Mouse (Mus musculus) ES-E14 (cell line): ENCODE data around the gene Cbr4. TPM values are rescaled to one million over a fixed set of nuclear protein-coding genes. Genes with fewer than 3 reads are reported as not detected.

ENCODE experiments used
- DNase-seq: peaks from one replicate; pipeline ENCODE4 v3.0.0-alpha.2; 2013; ENCODE audit warnings: low read depth, low spot score
- H3K27ac ChIP-seq: 2 replicates; pipeline ENCODE4 v1.5.1; 2012; ENCODE audit warnings: low read depth, mild to moderate bottlenecking, low read length, moderate library complexity, mixed read lengths; ENCODE audit not compliant: poor library complexity, insufficient read depth, severe bottlenecking
- H3K36me3 ChIP-seq: 2 replicates; pipeline ENCODE4 v1.6.1; 2012; ENCODE audit warnings: mild to moderate bottlenecking, low read length, moderate library complexity, mixed read lengths; ENCODE audit not compliant: control insufficient read depth, poor library complexity, insufficient read depth, severe bottlenecking
- H3K4me1 ChIP-seq, 2 experiments: fragments of 150-350 bp in 1 of 2; sonication (generic) in 1 of 2; 2 replicates each; pipeline ENCODE4 v1.6.1; 2012; ENCODE audit warnings: low read length in 2 of 2, mild to moderate bottlenecking in 1 of 2, mixed read lengths in 1 of 2; ENCODE audit not compliant: control insufficient read depth in 2 of 2, insufficient read depth in 2 of 2, poor library complexity in 1 of 2
- H3K4me3 ChIP-seq, 2 experiments: fragments of 150-350 bp in 1 of 2; sonication (generic) in 1 of 2; 2 replicates each; pipeline ENCODE4 v1.5.1; 2012; ENCODE audit warnings: low read length in 2 of 2, low read depth in 1 of 2, mild to moderate bottlenecking in 1 of 2, mixed read lengths in 1 of 2; ENCODE audit not compliant: insufficient read depth in 1 of 2, poor library complexity in 1 of 2, severe bottlenecking in 1 of 2
- H3K9ac ChIP-seq: 2 replicates; pipeline ENCODE4 v1.6.1; 2012; ENCODE audit warnings: low read depth, mild to moderate bottlenecking, low read length, mixed read lengths; ENCODE audit not compliant: poor library complexity, insufficient read depth, severe bottlenecking
- H3K9me3 ChIP-seq: fragments of 150-350 bp; sonication (generic); 2 replicates; pipeline ENCODE4 v1.6.1; 2012; ENCODE audit warnings: low read depth, mild to moderate bottlenecking, low read length; ENCODE audit not compliant: control insufficient read depth, insufficient read depth
- CHD2 ChIP-seq: IDR thresholded peaks from 2 replicates; pipeline ENCODE4 v1.6.1; 2014; ENCODE audit warnings: mild to moderate bottlenecking, low read depth, low read length, inconsistent platforms
- HCFC1 ChIP-seq: IDR thresholded peaks from 2 replicates; pipeline ENCODE4 v1.6.1; 2012; ENCODE audit warnings: low read length, inconsistent platforms, borderline replicate concordance; ENCODE audit not compliant: insufficient read depth
- MAFK ChIP-seq: IDR thresholded peaks from 2 replicates; pipeline ENCODE4 v1.6.1; 2014; ENCODE audit warnings: mild to moderate bottlenecking, low read depth, low read length, inconsistent platforms; ENCODE audit not compliant: insufficient read depth
- ZC3H11A ChIP-seq: IDR thresholded peaks from 2 replicates; pipeline ENCODE4 v1.6.1; 2012; ENCODE audit warnings: low read depth, mild to moderate bottlenecking, inconsistent platforms, low read length, borderline replicate concordance
- ZNF384 ChIP-seq: IDR thresholded peaks from 2 replicates; pipeline ENCODE4 v1.6.1; 2012; ENCODE audit warnings: low read depth, low read length, inconsistent platforms
- in situ Hi-C, 2 experiments: fragments of 600-800 bp; cut with MboI; formaldehyde crosslinking; loops; one replicate each; pipeline ENCODE4 v1.15.1; 2025; ENCODE audit warnings: low sequenced_read_pairs in 2 of 2, inconsistent platforms in 1 of 2; ENCODE audit not compliant: unreplicated experiment in 2 of 2
- total RNA-seq: library from RNA; depleted of rRNA; stranded (reverse); fragments of 300-350 nt; gene quantifications from 2 replicates; pipeline ENCODE4 v1.2.3, GENCODE M21; 2012

Gene Cbr4
- total RNA-seq, 1 experiment: 17.5 TPM

GRCm38 (mm10) chr8:61532831-61533230, 45.3 kb downstream of the Cbr4 start:
- no peak overlapping the region; the same call in 1 of the 2 replicates for H3K27ac ChIP-seq
- peak overlapping the region; percentile 1; the same call in 1 of the 2 replicates for H3K9ac ChIP-seq
- DNase-seq: no peak
- peak overlapping the region; percentile 59 to 69 for H3K4me3 ChIP-seq
- TF ChIP-seq ZNF384 (0 out of 2 replicates have a peak, but pooled peaks have one; percentile 41), ZC3H11A (no peak)
- no peaks in the 10 kb centered on the region for H3K9me3 ChIP-seq
- in situ Hi-C loops: loop anchor here (10.0 to 25.0 kb wide), 3 partner anchors 162 to 529 kb away; no protein-coding TSS in a partner anchor
- H3K36me3 ChIP-seq: peaks cover 13% of the 10 kb centered on the region
- H3K4me1 ChIP-seq: peaks cover 14 to 20% of the 10 kb centered on the region in 2 experiments

DNA sequence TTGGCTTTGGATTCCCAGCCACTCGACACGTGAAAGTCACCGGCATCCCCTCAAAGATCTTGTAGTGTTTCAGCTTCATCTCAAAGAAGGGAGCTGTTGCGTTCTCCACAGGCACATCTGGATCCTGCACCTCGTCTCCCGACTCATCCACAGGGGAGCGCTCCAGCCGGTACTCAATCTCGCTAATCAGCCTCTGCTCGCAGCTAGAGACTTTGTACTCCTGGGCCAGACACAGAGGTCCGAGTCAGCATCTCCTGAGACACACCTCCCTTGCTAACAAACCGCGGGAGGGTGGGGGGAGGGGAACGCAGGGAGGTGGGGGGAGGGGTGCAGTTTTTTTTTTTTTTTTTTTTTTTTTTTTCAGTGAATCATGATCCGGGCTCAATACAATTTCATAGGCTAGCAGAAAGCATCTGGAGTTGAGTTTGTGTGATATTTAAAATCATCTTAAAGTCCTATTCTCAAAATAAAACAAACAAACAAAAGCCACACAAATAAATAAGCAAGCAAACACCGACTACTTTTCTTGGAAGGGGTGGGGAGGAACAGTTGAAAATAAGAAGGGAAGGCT, 45.9 kb downstream of the Cbr4 start:
- H3K9ac ChIP-seq: peak overlapping the region; percentile 75; the same call in 1 of the 2 replicates
- no peak for DNase-seq
- no peaks in the 10 kb centered on the region for H3K9me3 ChIP-seq
- peak overlapping the region; percentile 59 to 64 for H3K4me3 ChIP-seq
- H3K4me1 ChIP-seq: peaks cover 14 to 18% of the 10 kb centered on the region in 2 experiments
- TF ChIP-seq ZC3H11A (no peak), MAFK (peak; percentile 61; the same call in 1 of the 2 replicates), ZNF384 (peak; percentile 95)
- in situ Hi-C loops: loop anchor here (10.0 to 25.0 kb wide), 3 partner anchors 161 to 529 kb away; no protein-coding TSS in a partner anchor
- H3K36me3 ChIP-seq: peaks cover 9% of the 10 kb centered on the region
- H3K27ac ChIP-seq: peak overlapping the region; percentile 49

DNA sequence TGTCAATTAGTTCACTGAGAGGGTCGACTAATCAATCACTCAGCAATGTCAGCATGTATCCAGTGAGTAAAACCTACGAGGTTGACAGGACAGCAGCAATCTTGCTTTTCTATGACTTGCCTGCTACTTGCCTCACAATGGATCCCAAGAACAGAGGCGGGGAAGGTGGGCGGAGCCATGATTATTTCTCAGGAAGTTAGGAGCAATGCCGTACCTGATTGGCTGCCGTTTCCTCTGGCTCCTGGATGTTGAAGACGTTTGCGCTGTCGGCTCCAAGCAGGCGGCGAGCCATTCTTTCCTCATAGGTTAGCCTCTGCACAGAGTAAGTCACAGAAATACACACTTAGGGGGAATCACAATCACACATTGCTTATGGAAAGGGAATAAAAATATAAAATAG, 47.9 kb downstream of the Cbr4 start:
- Histone ChIP-seq H3K36me3 (no peaks in the 10 kb centered on the region), H3K9me3 (no peaks in the 10 kb centered on the region), H3K4me1 (peaks cover 12 to 18% of the 10 kb centered on the region in 2 experiments), H3K9ac (no peak overlapping the region), H3K27ac (no peak overlapping the region; the same call in 1 of the 2 replicates), H3K4me3 (peak overlapping the region in 1 of 2 experiments; percentile 57; a peak in 2 of 4 replicates)
- in situ Hi-C loops: loop anchor here (5.0 to 25.0 kb wide), 4 partner anchors 159 to 527 kb away; no protein-coding TSS in a partner anchor
- peak; percentile 87 for DNase-seq
- TF ChIP-seq CHD2: no peak

DNA sequence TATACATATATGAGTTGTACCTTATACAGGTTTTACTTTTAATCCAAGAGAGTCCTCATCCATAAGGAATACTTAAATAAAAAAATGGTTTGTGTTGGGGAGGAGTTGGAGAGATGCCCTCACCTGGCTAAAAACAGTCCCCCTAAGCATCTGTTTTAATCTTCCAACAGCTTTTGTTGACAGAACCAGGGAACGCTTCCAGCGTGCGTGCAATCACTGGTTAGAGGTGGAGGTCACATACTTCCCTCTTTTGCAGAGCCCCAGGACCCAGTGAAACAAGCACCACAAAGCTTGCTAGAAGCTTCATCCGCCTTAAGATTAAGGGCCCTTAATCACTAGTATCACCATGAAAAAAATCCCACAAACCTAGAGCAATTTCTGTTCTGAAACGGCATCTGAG, 49.9 kb downstream of the Cbr4 start:
- Histone ChIP-seq H3K4me3 (no peak overlapping the region), H3K36me3 (no peaks in the 10 kb centered on the region), H3K9me3 (no peaks in the 10 kb centered on the region), H3K9ac (no peak overlapping the region), H3K4me1 (peaks cover 9 to 18% of the 10 kb centered on the region in 2 experiments), H3K27ac (no peak overlapping the region)
- TF ChIP-seq ZNF384 (no peak), MAFK (no peak), HCFC1 (no peak), ZC3H11A (no peak), CHD2 (no peak)
- DNase-seq: no peak
- in situ Hi-C loops: loop anchor here (5.0 to 25.0 kb wide), 4 partner anchors 157 to 525 kb away; no protein-coding TSS in a partner anchor

- Histone ChIP-seq H3K9ac (no peak overlapping the region), H3K36me3 (no peaks in the 10 kb centered on the region), H3K27ac (no peak overlapping the region), H3K9me3 (no peaks in the 10 kb centered on the region), H3K4me1 (peaks cover 0 to 7% of the 10 kb centered on the region in 2 experiments; a peak in 2 of 4 replicates), H3K4me3 (no peak overlapping the region)
- peak; percentile 90 for DNase-seq
- in situ Hi-C loops: loop anchor here (5.0 to 25.0 kb wide), 4 partner anchors 155 to 522 kb away; no protein-coding TSS in a partner anchor
- TF ChIP-seq HCFC1 (0 out of 2 replicates have a peak, but pooled peaks have one; percentile 24), MAFK (no peak), ZC3H11A (peak; percentile 90), CHD2 (no peak), ZNF384 (peak; percentile 73; the same call in 1 of the 2 replicates)
These were observed 52.4 kb downstream of the Cbr4 start for GRCm38 (mm10) chr8:61539828-61540500.
